Mouse (Mus musculus) embryo, embryonic 9.5 days (tissue): ENCODE results near the gene Rbp4.

Experiments
- DNase-seq: peaks from one replicate; pipeline ENCODE4 v3.0.0-alpha.2; 2017; ENCODE audit errors: extremely low spot score

Gene Rbp4

DNA sequence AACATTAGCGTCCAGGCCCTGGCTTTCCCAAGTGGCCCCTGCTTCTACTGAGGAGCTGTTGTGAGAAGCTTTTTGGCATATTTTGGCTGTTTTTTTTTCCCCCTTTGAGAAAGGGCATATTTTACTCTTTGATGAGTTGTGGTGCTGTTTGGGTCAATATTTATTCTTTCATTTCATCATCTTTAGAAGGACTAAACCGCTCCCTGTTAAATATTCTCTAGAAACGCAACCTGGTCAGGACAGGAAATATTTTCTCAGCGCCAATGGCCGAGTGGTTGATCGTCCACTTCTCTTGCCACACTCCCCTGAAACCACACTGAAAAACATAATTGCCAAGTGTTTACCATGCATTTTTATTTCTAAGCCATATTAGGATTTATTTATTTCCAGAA lies at the start of gene Rbp4:
Rbp4 (minus strand) TSS at position 63 of the 392 bp plus-strand sequence.
- no peak for DNase-seq

DNA sequence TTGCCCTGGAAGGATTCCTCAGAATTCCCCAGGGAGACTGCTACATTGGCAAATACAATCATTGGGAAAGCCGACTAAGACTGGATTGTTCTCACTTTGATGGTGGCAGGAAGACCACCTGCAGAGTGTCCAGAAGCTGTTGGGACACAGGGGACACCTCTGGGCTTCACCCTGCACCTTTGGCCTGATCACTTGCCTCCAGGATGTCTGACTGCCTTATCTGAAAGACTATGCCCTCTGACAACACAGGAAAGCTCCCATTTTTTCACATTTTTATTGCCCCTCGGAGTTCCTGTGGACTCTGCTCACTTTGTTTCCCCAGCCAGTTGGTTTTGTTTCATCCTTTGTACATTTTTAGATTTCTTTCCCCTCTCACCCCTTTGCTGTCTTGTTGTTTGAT lies 39.6 kb upstream of the Rbp4 start:
- DNase-seq, result no peak

DNA sequence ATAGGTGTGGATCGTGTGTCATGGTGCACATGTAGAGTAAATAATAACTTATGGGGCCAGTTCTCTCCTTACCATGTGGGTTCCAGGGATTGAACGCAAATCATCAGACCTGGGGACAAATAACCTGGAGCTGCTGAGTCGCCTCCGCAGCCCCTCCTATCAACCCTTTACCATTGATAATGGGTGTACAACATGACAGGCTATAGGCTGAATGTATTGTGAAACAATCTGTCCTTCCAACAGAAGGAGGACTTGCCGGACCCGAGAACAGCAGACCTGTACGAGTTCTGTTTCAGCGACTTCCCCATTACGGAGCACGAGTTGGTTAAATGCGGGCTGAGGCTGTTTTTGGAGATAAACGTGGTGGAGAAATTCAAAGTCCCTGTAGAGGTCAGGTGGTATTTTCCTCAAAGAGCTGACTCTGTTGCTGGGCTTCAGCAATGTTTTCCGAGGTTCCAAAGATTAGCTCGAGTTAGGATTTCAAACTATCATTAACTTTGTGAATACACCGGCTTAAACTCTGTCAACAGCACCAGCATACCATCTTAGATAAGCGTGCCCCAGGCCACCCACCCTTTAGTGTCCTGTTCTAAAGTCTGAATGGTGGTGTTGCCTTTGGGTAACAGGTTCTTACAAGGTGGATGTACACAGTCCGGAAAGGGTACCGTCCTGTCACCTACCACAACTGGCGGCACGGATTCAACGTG lies 36.7 kb upstream of the Rbp4 start:
- no peak for DNase-seq

DNA sequence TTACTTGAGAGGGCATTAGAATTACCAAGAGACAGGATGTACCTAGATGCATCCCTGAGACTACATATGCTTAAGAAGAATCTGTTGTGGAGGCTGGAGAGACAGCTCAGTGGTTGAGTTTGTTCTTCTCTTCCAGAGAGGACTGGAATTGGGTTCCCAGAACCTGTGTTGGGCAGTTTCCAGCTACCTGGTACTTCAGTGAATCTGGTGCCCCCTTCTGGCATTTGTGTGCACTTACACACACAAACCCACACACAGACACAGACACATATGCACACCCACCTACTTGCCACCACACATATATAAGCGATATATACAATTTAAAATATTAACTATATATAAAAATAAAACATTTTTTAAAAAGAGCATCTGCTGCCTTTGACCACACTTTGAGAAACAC lies 31.2 kb upstream of the Rbp4 start:
- no peak for DNase-seq

DNA sequence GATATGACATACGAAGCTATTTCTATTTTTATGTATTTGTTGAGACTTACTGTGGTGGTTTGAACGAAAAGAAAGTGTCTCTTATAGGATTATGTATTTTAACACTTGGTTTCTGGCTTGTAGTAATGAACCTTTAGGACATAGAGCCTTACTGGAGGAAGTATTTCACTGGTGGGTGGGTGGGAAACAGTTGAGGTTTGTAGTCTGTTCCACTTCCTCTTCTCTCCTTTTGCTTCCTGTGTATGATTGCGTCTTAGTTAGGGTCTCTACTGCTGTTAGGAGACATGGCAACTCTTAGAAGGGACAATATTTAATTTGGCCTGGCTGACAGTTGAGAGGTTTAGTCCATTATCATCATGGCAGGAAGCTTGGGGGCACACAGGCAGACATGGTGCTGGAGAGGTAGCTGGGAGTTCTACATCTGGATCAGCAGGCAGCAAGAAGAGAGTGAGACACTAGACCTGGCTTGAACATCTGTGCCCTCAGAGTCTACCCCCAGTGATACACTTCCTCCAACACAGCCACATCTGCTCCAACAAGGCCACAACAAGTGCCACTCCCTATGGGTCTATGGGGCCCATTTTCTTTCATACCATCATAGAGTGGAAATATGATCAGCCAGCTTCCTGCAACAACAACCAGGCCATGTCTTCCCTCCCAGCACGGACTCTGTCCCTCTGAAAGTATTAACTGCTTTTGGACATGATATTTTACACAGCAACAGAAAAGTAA lies 18.6 kb upstream of the Rbp4 start:
- DNase-seq, result no peak

DNA sequence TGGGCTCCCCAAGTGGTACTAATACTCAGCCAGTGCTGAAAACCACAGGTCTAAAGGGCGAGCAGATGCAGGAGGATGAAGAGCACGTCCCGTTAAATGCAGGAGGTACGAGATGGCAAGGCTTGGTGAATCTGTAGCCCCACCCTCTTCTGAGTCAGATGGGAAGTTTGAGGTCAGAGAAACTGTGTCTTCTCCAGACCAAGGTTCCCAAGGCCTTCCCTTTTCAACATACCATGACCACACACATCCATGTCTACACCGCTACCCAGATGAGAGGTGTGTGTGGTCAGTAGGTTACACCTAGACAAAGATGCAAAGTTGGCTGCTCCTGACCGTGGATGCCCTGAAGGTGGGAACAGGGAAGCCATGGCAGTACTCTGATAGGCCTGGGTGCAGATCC lies 9.7 kb upstream of the Rbp4 start:
- no peak for DNase-seq

DNA sequence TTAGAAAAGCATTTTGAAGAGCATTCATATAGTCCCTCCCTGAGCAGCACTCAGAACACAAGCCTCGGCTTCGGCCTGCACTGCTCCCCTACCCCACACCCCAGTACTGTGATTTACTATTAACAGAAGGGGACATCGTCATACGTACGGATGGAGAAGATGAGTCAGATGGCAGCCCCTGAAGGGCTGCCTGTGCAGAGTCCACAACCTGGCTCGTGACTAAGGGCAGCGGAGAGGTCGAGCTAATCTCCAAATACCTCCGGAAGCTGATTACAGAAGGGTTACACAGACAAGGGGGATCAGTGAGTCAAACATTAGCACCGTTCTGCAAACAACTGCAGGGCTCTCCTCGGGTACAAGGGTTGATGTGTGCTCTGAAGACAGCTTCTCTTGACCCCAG lies 8.9 kb upstream of the Rbp4 start:
- DNase-seq, result no peak

DNA sequence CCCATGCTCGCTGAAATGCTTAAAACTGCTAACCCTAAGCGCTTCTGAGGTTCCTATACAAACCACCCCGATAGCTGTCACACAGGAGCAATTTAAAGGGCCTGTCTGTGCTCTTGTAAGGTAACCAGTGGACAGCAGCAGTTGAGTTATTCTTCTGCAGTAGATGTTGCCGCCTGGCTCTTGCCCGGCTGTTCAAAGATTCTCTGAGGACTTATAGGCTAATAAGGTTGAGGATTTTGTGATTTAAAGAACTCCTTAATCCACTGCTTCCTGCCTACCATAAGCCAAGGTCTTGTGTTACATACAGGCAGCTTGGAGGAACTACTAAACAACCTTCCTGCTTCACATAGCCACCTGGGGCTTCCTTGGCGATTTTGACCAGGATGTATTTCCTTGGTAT lies 7.4 kb upstream of the Rbp4 start, which contains the start of gene Pde6c:
Pde6c (plus strand) TSS at position 301 of the 400 bp plus-strand sequence.
- DNase-seq, result no peak

DNA sequence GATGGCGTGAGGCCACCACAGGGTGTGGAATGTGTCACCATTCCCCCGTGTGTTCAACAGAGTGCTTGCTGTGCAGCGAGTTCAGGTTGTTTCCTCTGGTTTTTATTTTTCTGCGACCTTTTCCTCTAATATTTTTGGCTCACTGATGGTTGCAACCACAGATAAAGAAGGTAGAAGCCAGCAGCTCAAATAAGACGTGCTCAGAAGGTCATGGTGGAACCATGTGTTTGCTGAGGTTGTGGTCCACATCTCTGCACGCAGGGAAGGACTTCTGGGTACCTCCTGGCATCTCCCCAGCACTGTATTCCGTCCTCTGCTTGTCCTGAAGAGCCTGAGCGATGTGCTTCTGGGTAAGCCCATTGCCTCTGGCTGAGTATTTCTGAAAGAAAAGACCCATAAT lies 1.6 kb upstream of the Rbp4 start:
- no peak for DNase-seq

DNA sequence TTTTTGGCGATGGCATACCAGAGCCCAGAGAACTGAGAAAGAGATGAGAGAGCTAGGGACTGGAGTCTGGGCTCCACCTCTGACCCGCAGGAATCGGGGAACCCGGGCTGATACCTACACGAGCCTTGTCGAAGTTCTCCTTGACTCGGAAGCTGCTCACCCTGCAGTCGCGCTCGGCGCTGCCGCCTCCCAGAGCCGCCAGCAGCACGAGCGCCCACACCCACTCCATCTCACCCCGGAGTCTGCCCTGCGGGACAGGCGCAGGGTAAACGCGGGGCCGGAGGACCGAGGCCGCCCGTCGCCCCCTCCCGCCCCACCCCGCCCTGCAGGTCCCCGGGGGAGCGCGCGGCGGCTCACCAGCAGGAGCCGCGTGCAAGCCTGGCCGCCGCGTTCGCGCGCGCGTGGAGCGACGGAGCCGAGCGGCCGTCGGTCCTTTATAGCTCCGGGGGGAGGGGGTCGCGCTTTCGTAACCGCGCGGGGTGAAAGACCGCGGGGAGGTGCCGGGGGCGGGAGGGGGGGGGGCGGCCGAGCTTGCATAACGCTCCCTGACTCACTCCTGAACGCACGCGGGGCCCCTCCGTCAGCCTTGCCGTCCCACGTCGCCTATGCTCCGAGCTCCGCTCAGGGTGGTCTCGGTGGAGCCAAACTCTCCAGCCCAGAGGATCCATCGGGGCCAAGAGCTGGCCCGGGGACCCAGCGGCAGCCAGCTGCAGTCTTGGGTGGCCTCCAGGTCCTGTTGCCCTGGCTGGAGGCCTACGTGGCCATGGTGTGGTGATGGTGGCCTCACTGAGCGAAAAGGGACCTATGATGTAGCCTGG lies 471 bp downstream of the Rbp4 start:
- DNase-seq, result peak; percentile 61

DNA sequence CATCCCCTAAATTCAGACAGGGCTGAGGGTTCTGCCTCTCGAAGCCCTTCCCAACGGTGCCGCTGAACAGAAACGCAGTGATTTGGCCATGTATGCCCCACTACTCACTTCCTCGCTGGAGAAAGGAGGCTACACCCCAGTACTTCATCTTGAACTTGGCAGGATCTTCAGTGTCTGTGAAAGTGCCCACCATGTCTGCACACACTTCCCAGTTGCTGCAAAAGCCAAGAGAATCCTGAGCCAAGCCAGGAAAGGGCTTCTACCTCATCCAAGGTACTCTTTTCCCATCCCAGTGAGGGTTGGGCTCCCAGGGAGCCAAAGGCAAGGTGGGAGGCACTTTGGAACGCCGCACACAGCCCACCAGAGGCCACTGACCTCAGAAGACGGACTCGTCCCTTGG lies 1.2 kb downstream of the Rbp4 start:
- no peak for DNase-seq

DNA sequence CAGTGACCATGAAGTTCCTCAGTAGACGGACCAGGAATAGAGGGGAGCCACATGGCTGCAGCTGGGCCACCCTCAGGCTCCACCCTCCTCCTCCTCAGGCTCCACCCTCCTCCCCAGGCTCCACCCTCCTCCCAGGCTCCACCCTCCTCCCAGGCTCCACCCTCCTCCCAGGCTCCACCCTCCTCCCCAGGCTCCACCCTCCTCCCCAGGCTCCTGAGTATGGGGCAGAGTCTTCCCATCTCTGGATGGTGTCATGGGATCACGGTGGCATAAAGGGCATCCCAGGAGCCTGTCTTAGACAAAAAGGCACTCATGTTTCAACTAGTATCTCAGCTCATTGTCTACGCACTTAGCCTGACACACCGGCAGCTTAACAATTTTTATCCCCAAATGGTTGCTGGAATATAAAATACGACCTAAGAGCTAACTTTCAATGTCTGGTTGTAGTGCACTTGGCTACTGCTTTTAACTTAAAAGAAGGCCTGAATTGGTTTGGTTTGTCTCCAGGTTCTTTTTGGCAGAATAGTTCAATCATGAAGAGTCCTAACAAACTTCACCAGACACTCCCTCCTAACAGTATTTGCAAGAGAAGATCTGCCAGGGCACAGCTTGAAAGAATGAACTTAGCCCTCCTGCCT lies 4.8 kb downstream of the Rbp4 start:
- no peak for DNase-seq

DNA sequence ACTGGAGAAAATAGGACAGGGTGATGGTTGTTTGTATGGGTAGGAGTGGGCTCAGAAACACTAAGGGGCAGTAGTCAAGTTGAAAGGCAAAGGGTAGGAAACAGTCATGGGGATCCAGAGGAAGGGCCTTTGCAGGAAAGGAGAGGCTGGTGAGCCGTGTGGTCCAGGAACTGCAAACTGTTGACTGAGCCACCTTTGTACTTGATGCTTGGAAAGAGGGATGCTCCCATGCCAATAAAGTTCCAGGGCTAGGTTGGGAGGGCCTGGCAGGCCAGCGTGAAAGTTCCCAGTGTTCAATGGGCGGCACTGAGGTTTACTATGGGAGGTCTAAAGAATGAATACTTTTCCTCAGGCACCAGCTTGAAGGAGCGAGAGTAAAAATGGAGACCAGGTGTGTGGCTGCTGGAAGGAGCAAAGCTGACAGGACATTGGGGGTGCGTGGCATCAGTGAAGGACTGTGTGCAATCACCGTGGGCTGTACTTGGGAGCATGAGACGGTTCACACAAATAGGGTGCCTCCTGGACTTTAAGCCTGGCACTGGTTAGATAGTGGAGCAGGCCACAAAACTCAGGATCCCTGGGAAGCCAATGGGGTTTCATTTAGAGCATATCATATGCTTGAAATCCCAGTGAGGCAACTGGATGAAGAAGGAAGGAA lies 10.1 kb downstream of the Rbp4 start:
- no peak for DNase-seq

DNA sequence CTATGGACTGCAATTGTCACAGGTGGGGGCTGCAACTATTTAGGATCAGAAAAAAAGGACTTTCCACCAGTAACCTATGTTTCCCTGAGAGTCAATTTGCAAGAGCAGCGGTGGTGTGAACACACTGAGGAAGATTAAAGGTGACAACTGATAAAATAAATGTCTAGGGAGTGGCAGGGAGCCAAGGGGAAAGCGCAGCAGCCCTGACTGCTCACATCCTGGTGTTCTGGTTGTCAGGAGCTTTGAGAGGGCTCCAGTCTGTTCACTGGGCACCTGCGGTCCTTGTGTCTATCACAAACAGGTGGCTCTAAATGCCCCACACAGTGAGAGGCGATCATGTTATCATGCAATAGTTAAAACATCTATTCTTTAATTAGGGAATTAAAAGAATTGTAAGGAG lies 12.5 kb downstream of the Rbp4 start:
- DNase-seq, result no peak

DNA sequence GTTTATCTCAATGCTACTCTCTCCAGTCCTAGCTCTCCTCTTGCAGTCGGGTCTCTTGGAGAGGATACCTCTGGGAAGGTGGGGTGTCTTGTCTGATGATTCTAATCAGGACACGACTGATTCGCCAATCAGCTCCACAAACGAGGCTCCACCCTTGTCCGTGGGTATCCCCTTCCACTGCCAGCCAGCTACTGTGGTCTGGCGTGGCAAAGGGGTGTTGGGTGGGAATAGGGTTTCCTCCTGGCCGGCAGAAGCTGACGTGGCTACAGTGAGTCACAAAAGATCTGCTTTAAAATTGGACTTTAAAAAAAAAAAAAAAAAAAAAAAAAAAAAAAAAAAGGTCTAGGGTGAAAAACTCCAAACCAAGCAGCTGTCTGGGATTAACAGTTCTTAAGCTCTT lies 14.0 kb downstream of the Rbp4 start:
- DNase-seq, result no peak

DNA sequence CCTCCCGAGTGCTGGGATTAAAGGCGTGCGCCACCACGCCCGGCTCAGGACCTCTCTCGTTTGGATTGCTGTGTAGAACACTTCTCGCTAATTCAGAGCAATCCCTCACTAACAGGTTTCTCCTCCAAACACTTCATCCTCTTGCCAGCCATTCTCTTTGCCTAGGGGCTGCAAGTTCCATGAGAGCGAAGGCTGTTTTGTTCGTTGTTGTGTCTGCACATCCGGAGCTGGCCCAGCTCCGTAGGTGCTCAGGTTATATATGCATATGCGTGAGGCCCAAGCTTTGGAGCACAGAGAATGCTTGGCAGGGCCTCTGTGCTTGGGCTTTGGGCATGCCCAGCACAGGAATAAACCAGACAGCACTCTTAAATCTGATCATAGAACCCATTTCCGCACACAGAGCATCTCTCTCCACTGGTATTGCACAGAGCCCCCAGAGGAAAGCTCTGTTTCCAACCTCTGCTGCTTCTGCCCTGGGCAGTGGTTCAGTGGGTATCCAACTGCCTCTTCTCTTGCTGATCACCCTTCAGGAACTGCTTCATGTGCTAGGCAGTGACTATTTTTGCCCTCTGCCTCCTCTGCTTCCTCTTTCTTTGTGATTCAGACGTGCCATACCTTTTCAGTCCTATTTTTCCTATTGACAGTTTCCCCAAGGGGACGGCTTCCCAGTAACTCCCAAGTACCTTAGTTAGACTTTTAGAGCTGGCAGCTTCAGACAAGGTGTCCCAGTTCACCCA lies 15.4 kb downstream of the Rbp4 start:
- no peak for DNase-seq

DNA sequence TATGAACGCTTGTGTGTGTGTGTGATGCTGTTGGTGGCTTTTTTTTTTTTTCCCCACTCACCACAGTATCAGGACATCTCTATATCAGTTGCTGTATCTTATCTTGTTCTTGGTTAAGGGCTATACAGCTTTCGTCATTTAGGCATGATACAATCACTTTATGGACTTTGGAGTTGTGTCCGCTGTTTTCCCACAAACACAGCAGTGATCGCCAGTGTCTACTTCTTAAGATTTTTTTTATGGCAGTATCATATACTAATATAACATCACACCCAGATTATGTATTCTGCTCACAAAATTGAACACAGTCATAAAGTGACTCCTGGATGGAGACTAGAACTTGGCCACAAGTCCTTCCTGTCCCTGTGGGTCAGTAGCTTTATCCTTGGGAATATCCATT lies 17.2 kb downstream of the Rbp4 start:
- DNase-seq, result no peak

DNA sequence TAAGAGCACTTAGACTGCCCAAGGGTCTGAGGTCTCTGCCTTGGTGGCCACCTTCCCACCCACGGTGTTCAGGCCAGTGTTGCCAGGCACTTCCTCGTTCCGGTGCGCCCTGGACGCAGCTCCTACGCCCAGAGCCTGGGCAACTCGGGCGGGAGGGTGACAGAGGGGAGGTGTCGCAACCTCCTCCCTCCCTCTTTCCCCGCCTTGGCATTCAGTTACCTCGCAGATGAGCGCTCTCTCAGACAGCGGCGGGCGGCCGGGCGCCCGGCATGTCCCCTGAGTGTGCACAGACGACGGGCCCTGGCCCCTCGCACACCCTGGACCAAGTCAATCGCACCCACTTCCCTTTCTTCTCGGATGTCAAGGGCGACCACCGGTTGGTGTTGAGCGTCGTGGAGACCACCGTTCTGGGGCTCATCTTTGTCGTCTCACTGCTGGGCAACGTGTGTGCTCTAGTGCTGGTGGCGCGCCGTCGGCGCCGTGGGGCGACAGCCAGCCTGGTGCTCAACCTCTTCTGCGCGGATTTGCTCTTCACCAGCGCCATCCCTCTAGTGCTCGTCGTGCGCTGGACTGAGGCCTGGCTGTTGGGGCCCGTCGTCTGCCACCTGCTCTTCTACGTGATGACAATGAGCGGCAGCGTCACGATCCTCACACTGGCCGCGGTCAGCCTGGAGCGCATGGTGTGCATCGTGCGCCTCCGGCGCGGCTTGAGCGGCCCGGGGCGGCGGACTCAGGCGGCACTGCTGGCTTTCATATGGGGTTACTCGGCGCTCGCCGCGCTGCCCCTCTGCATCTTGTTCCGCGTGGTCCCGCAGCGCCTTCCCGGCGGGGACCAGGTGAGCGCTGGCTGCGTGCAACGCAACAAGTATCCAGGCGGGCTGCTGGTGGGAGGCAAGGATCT lies 28.0 kb downstream of the Rbp4 start, which contains the start of gene Ffar4:
Ffar4 (plus strand) TSS at position 214 of the 901 bp plus-strand sequence.
- peak; percentile 24 for DNase-seq

DNA sequence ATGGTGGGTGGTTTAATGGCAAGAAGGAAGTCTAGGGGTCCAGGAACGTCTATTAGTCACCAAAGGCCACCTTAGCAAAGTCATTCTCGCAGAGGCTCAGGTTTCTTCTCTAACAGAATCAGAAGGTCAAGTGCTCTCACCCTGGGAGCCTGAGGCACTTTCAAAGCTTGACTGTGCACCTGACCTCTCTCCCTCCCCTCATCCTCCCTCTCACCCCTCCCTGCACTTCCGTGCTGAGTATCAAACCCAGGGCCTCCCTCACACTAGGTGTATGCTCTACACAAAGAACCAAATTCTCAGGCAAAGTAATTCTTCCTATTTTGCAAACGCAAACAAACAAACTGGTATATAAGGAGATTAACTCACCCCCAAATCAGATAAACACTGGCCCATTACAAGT lies 28.9 kb downstream of the Rbp4 start:
- no peak for DNase-seq

DNA sequence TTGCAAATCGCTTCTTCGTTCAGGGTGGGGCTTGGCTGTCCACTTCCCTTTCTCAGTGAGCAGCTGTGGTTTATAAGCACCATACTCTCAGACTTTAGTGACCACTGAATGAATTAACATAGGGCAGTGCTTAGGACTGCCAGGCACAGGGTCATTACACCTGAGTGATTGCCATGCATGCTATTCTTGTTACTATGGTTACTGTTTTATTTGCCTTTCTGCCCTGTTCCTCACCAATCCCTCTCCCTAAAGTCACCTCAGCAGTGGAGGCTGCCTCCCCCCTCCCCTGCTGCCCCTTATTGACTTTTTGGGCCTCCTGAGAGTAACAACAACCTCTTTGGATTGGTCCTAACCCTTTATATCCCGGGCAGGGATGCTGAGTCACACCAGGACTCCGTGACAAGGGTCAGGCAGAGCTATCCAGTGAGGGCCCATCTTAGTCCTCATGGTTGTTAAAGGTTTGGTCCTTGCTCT lies 33.5 kb downstream of the Rbp4 start:
- DNase-seq, result peak; percentile 8
